Mouse (Mus musculus) neutrophil, adult 5-6 weeks (primary cell): ENCODE measurements around the gene Myf6. TPM values are rescaled to one million over a fixed set of nuclear protein-coding genes. Genes with fewer than 3 reads are reported as not detected.

Experiments
- ATAC-seq: fragments of 151-379, 151-347 bp; 2 replicates; pipeline ENCODE4 v1.8.0; 2017; ENCODE audit warnings: mild to moderate bottlenecking, moderate TSS enrichment; ENCODE audit not compliant: insufficient number of reproducible peaks, poor library complexity, low FRiP score, severe bottlenecking; ENCODE audit errors: extremely low read depth
- total RNA-seq: library from RNA; stranded (forward); fragments of 200-1000 nt; gene quantifications from 2 replicates; pipeline ENCODE4 v1.2.3, GENCODE M21; 2017

Myf6 gene
- total RNA-seq, 1 experiment from 2014 or later, result not detected

- ATAC-seq, result no peak
Observed at GRCm38 (mm10) chr10:107449496-107450330, 44.8 kb downstream of the Myf6 start.

Other genes starting within 250 kb of the Myf6 start
- gene Lin7a, start 223.1 kb downstream of the Myf6 start, total RNA-seq, result not detected in 2 replicates
- gene Myf5, start 8.6 kb downstream of the Myf6 start, total RNA-seq, result not detected in 2 replicates
- gene Ptprq, start 225.3 kb upstream of the Myf6 start, total RNA-seq, result not detected in 2 replicates